Mouse (Mus musculus): ENCODE measurements around the gene Tubg1. TPM values are rescaled to one million over a fixed set of nuclear protein-coding genes. Genes with fewer than 3 reads are reported as not detected.

The Tubg1 gene
- total RNA-seq, 1 experiment from 2014 or later, result 32.5 TPM

DNA sequence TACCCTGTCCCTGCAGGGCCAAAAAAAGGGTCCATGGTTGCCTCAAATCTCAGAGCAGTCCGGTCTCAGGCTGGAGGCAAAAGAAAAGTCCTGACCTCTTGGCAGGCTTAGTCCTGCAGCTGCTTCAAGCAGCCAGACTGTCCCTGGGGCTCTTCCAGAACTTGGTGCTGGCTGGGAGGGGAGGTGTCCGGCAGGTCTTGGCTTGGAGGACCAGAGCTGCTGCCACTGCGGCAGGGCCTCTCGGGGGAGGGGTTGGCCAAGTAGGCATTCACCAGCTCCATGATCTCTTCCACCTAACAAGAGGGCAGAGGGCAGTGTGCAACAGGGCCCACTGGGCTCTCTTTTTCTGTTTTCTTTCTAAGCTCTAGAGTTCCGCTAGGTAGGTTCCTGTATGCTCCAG, 43.0 kb downstream of the Tubg1 start:
- ATAC-seq (replicated peaks; ENCODE audit: low read depth, poor library complexity, severe bottlenecking), result no peak

DNA sequence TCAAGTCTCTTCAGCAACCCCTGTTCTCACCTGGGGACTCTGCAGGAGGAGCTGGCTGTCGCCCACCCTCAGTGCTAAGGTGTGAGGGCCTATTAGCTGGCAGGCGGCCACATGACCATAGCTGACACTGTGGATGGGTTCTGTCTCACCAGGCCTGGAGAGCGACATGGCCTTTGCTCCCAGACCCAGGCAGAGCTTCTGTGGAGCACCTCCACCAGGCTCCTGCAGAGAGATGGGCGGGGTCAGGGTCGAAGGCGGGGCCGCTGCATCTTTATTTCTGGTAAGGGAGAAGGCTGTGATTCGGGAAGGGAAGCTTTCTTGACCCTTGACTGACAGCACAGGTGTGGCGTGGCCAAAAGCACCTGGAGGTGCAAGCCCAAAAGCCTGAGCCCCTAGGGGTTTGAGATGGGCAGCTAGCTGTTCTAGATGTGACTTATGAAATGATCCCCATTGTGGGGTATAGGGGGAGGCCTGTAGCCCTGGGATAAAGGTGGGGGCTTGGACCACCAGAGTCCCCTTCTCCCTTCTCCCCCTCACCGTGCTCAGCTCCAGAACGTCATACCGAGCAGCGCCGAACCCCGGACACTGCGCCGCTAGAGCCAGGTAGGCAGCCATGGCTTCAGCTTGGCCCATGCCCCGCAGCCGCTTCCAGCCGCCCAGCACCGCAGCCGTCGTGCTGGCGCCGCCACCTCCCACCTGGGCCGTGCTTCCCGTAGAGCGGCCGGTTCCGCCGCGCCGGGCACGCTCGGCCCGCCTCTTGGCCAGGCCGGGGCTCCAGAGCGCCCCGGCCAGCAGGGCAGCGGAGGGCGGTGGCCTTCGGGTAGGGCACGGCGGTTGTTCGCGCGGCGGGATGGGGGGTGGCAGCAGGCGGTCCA, 44.0 kb downstream of the Tubg1 start:
- ATAC-seq (replicated peaks; ENCODE audit: low read depth, poor library complexity, severe bottlenecking), result no peak

DNA sequence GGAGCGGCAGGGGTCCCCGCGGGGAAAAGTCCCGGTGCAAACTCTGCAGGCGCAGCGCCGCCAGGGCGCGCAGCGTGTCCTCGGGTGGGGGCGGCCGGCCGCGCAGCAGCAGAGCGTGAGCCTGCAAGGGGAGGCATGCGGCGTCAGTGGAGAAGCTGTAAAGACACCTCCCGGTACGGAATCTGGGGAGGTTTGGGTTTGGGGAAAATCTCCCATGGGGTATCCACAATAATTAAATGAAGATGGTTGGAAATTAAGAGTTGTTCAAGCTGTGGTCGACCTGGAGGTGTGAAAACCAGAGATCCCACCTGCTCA, 44.6 kb downstream of the Tubg1 start:
- ATAC-seq (replicated peaks; ENCODE audit: low read depth, poor library complexity, severe bottlenecking), result no peak

DNA sequence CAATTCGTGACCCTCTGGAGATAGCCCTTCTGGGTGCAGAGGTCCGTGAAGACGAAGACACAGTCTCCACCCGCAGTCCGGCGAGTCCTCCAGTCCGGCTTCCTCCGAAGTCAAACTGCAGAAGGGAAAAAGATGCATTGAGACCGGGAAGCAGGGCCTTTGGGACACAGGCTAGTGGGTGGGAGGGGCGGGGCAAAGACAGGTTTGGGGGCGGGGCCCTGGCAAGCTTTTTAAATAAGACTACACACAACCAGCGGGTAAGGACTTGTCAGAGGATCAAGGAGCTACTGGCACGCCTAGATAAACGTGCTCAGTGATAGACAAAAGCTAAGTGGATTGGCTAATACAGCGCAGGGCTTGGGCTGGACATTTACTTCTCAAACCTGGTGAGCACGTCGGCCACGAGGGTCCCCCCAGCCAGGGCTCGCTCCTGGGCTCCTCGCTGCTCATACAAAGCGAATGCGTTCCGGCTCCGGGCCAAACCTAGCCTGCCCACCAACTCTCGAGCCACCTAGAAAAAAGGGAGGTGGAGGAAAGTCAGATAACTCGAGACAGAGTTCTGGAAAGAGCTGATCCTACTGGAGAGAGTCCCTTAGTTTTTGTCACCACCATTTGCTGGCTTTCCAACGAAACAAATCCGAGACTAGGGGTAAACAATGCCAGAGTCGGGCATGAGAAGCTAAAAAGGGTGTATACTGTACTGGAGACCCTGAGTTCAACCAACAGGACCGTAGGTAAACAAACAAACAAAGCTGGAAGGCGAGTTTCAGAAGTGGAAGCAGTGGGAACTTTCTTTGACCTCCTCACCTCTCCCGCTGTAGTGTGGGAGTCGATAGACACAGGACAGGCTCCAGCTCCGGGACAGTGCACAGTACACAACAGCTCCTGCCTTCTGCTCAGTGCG, 45.2 kb downstream of the Tubg1 start:
- ATAC-seq (replicated peaks; ENCODE audit: low read depth, poor library complexity, severe bottlenecking), result 0 out of 2 replicates have a peak, but pooled peaks have one; percentile 16

DNA sequence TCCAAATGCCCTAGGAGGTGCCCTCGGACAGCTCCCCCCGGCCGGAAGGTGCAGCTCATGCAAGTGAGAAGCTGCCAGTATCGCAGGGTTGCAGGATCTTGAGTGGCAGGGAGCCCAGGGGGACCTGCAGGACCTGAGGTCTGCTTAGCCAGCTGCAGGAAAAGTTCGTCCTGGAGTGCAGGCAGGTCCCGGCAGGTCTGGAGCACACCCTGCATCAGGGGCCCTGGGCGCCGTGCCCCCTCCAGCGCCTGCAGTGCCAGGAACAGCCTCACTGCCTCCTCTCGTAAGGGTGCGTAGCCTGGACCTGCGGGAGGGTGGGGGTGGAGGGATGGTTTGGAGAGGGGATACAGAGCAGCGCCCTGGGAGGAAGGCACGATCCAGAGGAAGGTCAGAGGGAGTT, 46.6 kb downstream of the Tubg1 start:
- no peak for ATAC-seq (replicated peaks; ENCODE audit: low read depth, poor library complexity, severe bottlenecking)

DNA sequence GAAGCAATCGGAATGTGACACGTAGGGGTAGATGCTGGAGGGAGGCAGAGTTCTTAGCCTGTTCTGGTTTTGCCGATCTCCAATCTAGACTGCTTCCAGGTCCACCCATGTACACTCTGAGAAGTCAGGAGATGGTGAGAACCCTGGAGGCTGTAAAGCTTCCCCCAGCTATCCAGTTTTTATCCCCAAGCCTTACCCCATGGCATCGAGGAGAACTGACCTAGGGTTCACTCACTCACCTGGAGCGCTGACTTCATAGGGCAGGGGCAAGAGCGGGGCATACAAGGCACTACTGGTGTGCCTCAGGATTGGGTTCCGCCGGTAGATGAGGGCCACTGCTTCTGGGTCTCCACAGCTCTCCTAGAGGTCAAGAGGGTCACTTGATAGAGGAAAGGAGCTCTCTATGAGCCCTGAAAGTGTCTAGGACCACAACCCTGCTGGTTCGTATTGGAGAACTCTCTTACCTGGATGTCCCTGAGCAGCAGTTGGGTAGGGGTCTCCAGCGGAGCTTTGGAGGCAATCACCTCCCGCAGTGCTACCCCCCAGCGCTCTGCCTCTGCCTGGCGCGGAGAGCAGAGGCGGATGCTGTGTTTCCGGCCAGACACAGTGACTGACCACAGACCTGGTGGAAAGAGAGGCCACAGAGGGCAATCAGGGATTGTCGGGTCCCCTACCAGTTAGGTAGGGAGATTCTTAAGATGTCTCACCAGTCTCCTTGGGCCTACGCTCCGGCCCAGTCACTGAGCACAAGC, 47.6 kb downstream of the Tubg1 start:
- ATAC-seq (replicated peaks; ENCODE audit: low read depth, poor library complexity, severe bottlenecking), result no peak

DNA sequence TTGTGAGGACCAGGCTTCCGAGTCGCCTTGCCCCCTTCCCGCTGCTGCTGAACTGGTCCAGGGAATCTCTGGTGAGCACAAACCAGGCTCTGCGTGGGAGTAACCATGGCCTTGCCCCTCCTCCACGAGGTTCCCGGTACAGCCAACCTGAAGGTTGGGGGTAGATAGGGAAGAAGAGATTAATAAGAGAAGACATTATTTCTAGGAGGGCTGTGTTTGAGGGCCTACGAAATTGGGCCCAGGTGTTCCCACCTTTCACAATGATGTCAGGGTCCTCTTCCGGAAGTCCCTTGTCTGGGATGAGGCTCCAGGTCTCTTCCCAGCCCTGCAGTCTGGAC, 48.2 kb downstream of the Tubg1 start:
- ATAC-seq (replicated peaks; ENCODE audit: low read depth, poor library complexity, severe bottlenecking), result no peak

DNA sequence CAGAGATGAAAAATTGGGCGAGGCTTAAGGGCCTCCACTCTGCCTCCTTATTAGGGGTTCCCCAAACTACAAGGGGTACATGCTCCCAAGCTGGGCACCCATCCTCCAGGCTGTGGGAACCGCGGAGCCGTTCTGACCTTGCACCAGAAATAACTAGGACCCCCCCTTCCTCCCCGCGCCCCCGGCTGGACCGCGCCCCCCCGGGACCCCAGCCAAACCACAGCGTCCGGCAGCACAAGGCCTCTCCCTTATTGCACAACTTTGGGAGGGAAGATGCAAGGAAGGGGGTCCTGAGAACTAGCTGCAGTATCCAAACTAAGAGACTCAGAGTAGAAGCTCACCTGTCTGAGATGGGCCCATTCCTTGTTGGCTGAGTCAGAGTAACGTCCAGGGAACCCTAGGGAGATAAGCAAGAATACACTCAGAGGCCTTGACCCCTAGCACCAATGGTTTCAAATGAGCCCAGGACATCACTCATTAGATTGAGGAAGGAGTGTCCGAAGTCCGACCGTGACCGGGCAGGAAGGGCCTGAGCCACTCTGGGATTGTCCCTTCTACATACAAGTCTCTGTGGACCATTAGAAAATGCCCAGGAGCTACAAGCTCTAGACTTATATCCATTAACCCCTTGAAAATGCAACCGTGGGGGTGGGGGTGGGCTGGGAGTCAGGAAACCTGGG, 48.7 kb downstream of the Tubg1 start:
- no peak for ATAC-seq (replicated peaks; ENCODE audit: low read depth, poor library complexity, severe bottlenecking)

DNA sequence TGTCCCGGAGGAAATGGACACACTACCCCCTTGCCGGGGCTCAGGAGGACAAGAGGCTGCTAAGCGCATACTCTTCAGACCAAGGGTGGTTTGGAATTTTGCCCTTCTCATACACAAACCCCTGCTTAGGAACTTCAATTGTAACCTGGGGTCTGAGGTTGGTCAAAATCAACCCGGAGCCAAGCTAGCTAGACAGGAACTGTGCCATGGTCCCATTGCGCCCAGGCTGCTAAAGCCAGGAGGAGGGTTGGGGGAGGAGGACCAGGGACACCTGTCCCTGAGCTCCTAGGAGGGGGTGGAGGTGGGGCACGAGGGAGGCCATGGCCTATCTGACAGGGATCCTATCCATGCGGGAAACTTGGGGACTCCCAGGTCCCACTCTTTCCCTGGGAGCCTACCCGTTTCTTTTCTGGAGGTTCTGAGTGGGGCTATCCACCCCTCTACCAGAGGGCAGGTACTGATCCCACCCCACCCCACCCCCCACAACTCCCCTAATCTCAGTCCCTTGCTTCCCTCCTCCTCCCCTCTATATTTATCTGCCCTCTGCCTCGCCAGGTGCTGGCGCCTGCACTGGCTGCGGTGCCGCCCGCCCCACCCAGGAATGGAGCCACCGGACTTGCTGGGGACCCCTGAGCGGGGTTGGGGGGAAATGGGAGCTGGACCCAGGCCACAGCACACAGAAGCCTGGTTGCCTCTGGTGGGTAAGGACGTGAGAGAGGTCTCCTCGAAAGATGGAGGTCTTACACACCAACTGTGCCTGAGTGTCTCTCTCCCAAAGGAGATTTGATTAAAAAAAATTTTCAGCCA, 49.8 kb downstream of the Tubg1 start:
- ATAC-seq (replicated peaks; ENCODE audit: low read depth, poor library complexity, severe bottlenecking), result no peak

DNA sequence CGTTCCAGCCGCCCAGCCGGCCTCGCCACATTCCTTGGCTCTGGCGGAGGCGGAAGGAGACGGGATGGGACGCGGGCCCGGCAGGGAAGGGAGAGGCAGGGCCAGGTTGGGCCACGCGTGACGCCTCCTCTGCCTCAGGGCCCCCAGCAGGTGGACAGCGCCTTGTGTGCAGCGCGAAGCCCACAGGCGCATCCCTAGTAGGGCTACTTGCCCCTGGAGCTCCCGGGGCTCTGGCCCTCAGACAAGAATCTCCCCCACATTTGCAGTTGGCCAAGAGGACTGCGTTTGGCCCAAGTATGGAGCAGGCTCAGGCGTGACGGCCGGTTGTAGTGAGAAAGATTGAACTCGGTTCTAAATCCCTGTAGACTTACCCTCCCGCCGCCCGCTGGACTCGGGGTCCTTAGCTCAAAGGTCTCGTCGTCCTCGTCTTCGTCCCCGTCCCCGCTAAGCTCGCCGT, 50.6 kb downstream of the Tubg1 start, which contains the start of gene Cntnap1:
Cntnap1 (plus strand) TSS at position 170 of the 457 bp plus-strand sequence.
- no peak for ATAC-seq (replicated peaks; ENCODE audit: low read depth, poor library complexity, severe bottlenecking)

DNA sequence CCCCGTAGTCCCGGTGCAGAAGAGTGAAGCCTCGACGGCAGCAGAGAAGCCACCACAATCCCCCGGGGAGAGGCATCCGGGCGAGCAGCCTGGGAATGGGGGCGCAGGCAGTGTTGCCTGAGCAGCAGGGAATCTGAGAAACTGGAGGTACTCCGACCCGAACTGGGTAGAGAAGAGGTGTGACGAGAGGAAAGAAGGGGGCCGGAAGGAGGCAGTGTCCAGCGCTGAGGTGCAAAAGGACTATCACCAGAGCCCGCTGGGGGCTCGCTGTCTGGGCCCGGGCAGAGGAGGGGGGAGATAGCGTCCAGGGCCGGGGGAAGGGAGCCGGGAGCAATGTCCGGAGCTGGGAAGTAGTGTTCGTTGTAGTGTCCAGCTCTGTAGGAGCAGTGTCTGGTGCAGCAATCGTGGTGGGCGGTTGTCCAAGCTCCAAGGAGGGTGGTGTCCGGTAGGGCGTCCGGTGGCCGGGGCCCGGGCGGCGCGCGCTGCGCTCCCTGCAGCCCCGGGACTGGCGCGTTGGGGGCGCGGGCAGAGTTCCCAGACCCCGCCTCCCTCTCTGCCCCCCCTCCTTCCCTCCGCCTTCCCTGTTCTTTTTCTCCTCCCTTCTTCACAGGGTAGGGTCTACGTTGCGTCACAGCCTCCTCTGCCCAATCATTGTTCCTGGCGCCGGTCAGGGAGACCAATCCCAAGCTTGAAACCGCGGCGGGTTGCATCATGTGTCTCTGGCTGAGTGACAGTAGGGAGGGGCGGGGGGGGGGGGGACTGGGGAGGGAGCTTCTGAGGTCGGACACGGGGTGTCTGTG, 51.3 kb downstream of the Tubg1 start, which contains the start of gene Plekhh3:
Plekhh3 (minus strand) TSS at position 541 of the 800 bp plus-strand sequence.
- ATAC-seq (replicated peaks; ENCODE audit: low read depth, poor library complexity, severe bottlenecking), result peak; percentile 70

DNA sequence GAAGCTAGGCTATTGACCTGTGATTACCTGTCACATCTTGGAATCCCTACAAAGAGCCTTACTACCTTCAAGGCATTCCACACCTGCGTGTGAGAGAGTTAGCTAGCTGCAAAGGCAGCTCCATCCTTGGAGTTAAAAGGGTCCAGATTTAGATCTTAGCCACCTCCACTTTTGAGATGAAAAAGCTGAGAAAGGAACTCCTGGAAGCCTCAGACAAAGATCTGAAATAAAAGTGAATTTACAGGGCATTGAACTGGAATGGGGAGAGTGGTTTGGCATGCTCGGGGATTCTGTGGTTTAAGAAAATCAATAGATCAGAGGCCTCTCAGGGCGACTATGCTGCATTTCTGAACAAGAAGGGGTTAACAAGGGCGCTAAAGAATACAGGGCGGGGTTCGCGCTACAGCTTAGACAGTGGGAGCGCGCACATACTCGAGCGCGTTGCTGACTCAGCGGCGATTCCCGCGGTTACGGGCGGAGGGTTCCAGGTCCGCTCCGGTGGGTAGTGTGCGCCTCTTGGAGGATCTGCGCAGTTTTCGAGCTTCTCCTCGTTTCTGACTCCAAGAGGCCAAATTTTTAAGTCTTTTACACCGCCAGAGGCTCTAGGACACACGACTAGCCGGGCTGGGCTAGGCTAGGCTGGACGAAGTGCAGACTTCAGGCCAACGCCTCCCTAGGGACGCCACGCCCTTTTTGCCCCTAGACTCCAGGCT, 52.1 kb downstream of the Tubg1 start:
- no peak for ATAC-seq (replicated peaks; ENCODE audit: low read depth, poor library complexity, severe bottlenecking)

DNA sequence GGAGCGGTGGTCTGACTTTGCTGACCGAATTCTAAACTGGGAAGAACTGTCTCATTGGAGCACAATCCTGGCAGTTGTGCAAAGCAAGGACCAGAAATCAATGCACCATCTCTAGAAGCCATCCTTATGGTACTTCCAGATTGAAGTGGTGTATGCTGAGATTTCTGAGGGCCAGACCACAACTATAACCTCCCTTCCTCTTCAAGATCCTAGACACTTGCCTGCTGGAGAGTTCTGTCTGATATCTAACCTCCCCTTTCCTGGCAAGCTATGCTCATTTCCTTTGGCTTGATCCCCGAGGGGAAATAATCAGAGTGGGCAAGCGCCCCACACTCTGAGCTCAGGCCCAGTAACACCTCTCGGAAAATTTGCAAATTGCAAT, 52.7 kb downstream of the Tubg1 start:
- no peak for ATAC-seq (replicated peaks; ENCODE audit: low read depth, poor library complexity, severe bottlenecking)

DNA sequence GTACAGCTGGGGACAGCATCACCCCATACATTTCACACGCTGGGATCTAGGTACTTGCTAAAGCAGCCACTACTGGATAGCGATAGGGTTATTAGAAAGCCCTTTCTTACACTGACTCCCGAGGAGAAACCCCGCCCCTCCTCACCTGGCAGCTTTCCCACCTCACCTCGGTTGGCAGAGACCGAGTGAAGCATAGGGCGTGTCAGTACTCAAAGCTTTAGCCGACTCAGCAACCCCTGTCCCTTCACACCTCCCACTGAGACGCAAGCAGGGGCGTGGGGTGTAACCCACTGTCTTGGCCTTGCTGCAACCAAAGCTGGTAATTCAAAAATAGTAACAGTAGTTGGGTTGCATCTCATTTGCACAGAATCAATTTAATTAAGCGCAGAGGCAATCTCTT, 53.4 kb downstream of the Tubg1 start:
- no peak for ATAC-seq (replicated peaks; ENCODE audit: low read depth, poor library complexity, severe bottlenecking)

DNA sequence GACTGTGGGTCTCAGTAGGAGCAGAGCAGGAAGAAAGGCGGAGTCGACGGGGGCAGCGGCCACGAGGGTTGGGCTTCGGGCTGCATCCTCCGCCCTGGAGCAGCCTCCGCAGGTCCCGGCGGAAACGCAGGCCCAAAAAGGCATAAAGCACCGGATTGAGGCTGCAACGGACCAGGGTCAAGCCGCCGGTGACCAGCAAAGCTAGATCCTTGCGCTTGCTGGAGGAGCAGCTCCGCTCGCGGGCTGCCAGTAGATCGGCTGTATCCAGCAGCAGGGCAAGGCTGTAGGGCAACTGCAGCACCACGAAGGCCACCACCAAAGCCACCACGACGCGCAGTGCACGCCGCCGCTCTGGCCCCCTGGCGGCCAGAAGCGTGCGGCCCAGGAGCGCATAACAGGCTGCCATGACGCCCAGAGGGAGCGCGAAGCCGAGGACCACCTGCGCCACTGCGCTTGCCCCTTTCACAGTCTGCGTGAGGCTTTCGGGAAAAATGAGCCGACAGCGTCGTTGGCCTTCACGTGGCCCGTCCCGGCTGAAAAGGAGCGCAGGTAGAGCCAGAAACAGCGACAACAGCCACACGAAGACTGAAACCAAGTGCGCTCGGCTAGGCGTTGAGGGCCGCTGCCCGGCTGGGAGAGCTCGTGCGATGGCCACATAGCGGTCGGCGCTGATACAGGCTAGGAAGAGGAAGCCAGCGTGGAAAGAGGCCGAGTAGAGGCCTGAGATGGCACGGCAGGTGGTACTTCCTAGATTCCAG, 54.1 kb downstream of the Tubg1 start:
- ATAC-seq (replicated peaks; ENCODE audit: low read depth, poor library complexity, severe bottlenecking), result peak; percentile 53

DNA sequence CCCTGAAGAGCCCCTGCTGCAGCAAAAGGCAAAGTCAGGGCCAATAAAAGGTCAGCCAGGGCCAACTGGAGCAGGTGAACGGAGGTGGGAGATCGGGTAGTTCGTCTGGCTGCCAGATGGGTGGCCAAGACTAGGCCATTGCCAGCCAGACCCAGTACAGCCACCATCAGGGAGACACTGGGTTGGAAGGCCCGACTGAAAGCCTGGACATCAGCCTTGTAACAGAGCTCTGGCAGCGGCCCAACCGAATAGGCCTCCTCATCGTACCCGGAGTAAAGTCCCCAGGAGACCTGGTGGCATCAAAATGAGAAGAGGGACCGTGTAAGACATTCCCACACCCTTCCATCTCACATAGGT, 54.6 kb downstream of the Tubg1 start:
- no peak for ATAC-seq (replicated peaks; ENCODE audit: low read depth, poor library complexity, severe bottlenecking)
